Mouse (Mus musculus): Measurements from ENCODE around the gene Mamdc2.

DNA sequence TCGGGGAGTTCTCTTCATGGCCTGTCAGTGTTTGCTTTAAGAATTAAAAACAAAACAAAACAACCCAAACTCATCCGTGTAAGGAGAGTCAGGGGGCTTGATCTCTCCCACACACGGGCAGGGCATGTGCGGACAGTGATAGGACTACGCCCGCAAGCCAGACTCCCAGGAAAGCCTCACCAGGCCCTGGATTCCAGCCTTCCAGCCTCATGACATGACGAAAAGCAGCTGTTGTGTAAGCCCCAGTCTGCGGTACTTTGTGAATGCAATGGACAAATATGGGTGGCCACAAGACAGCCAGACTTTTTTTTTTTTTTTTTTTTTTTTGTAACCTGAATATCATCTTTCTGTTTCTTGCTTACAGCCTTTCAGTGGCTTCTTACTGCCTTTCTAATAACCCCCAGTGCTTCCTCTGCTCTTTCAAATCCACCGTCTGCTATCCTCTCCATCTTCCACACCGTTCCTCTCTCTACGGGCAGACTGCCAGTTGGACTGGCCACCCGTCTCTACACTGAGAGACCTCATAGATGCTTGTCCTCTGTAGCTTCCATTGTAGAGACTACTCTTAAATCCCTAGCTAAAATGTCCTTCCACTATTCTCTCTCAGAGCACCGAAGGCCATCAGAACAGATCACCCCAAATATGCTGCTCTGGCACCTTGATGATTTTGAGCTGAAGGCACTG is 96.3 kb downstream of the Mamdc2 start:
- no peak for TF ChIP-seq CTCF (IDR thresholded peaks at IDR 0.05; ENCODE audit: low read depth, low read length)
- TF ChIP-seq POLR2A (IDR thresholded peaks at IDR 0.05; ENCODE audit: borderline replicate concordance, low read depth, low read length): no peak
